Mouse (Mus musculus): ENCODE measurements around the gene Sgsm2. TPM values are rescaled to one million over a fixed set of nuclear protein-coding genes. Genes with fewer than 3 reads are reported as not detected.
"Not testable (repeated sequence)": the region's sequence is repeated elsewhere in the genome, so short reads cannot be mapped to it uniquely, and the experiment has no call there.

Sgsm2 gene
- total RNA-seq, 2 experiments from 2014 or later = 1.1 to 1.6 TPM

GRCm38 (mm10) chr11:74830256-74831161 lies 66.4 kb downstream of the Sgsm2 start, which contains the start of gene Mnt:
Gene Mnt, plus strand, starts transcription at chr11:74830920.
- peak; percentile 50 for ATAC-seq (ENCODE audit: poor library complexity, severe bottlenecking)

GRCm38 (mm10) chr11:74829812-74830211 lies 67.0 kb downstream of the Sgsm2 start:
- ATAC-seq (ENCODE audit: poor library complexity, severe bottlenecking) = peak; percentile 43

GRCm38 (mm10) chr11:74828965-74829550 lies 67.8 kb downstream of the Sgsm2 start:
- no peak for ATAC-seq (ENCODE audit: poor library complexity, severe bottlenecking)

- no peak for ATAC-seq (ENCODE audit: poor library complexity, severe bottlenecking)
These were observed 68.4 kb downstream of the Sgsm2 start for GRCm38 (mm10) chr11:74828404-74828931.

- no peak for ATAC-seq (ENCODE audit: poor library complexity, severe bottlenecking)
These were observed 69.0 kb downstream of the Sgsm2 start for GRCm38 (mm10) chr11:74827791-74828403.

GRCm38 (mm10) chr11:74826702-74827101 lies 70.2 kb downstream of the Sgsm2 start:
- no peak for ATAC-seq (ENCODE audit: poor library complexity, severe bottlenecking)

GRCm38 (mm10) chr11:74826151-74826550 lies 70.7 kb downstream of the Sgsm2 start:
- ATAC-seq (ENCODE audit: poor library complexity, severe bottlenecking) = no peak

GRCm38 (mm10) chr11:74822746-74823440 lies 74.0 kb downstream of the Sgsm2 start:
- no peak for ATAC-seq (ENCODE audit: poor library complexity, severe bottlenecking)

- no peak for ATAC-seq (ENCODE audit: poor library complexity, severe bottlenecking)
These were observed 75.4 kb downstream of the Sgsm2 start for GRCm38 (mm10) chr11:74821463-74821862.

- no peak for ATAC-seq (ENCODE audit: poor library complexity, severe bottlenecking)
These were observed 75.9 kb downstream of the Sgsm2 start for GRCm38 (mm10) chr11:74820921-74821320.

- no peak for ATAC-seq (ENCODE audit: poor library complexity, severe bottlenecking)
These were observed 81.1 kb downstream of the Sgsm2 start for GRCm38 (mm10) chr11:74815795-74816194.

- no peak for ATAC-seq (ENCODE audit: poor library complexity, severe bottlenecking)
These were observed 85.3 kb downstream of the Sgsm2 start for GRCm38 (mm10) chr11:74811538-74811937.

- ATAC-seq (ENCODE audit: poor library complexity, severe bottlenecking) = not testable (repeated sequence)
These were observed 85.8 kb downstream of the Sgsm2 start for GRCm38 (mm10) chr11:74811027-74811426.

- ATAC-seq (ENCODE audit: poor library complexity, severe bottlenecking) = no peak
These were observed 86.7 kb downstream of the Sgsm2 start for GRCm38 (mm10) chr11:74810134-74810533.

- ATAC-seq (ENCODE audit: poor library complexity, severe bottlenecking) = no peak
These were observed 88.5 kb downstream of the Sgsm2 start for GRCm38 (mm10) chr11:74808251-74808853.

GRCm38 (mm10) chr11:74807246-74807882 lies 89.5 kb downstream of the Sgsm2 start:
- ATAC-seq (ENCODE audit: poor library complexity, severe bottlenecking) = no peak

- no peak for ATAC-seq (ENCODE audit: poor library complexity, severe bottlenecking)
These were observed 92.7 kb downstream of the Sgsm2 start for GRCm38 (mm10) chr11:74804081-74804627.

- ATAC-seq (ENCODE audit: poor library complexity, severe bottlenecking) = no peak
These were observed 96.2 kb downstream of the Sgsm2 start for GRCm38 (mm10) chr11:74800658-74801057.
